Mouse (Mus musculus) 416B (cell line): ENCODE results near the gene Ccdc142.

ENCODE experiments used
- DNase-seq: peaks from one replicate; pipeline ENCODE4 v3.0.0; 2011; ENCODE audit warnings: low read depth

Ccdc142 gene

GRCm38 (mm10) chr6:83141636-83142035 is 40.2 kb downstream of the Ccdc142 start:
- DNase-seq = no peak

- DNase-seq = no peak
Measured at GRCm38 (mm10) chr6:83142211-83142731, 40.9 kb downstream of the Ccdc142 start.

GRCm38 (mm10) chr6:83142886-83143285 is 41.5 kb downstream of the Ccdc142 start:
- DNase-seq = no peak

GRCm38 (mm10) chr6:83145209-83145608 is 43.8 kb downstream of the Ccdc142 start:
- peak; percentile 75 for DNase-seq

GRCm38 (mm10) chr6:83145805-83146204 is 44.4 kb downstream of the Ccdc142 start:
- no peak for DNase-seq

- no peak for DNase-seq
Measured at GRCm38 (mm10) chr6:83147280-83147679, 45.9 kb downstream of the Ccdc142 start.

GRCm38 (mm10) chr6:83151721-83152120 is 50.3 kb downstream of the Ccdc142 start:
- no peak for DNase-seq

GRCm38 (mm10) chr6:83153038-83153437 is 51.6 kb downstream of the Ccdc142 start:
- no peak for DNase-seq

- no peak for DNase-seq
Measured at GRCm38 (mm10) chr6:83153485-83153884, 52.1 kb downstream of the Ccdc142 start.

- DNase-seq = no peak
Measured at GRCm38 (mm10) chr6:83155552-83156238, 54.3 kb downstream of the Ccdc142 start.

- DNase-seq = peak; percentile 59
Measured at GRCm38 (mm10) chr6:83156259-83156684, 54.9 kb downstream of the Ccdc142 start, which contains the start of the genes Wdr54 and 1700003E16Rik. Gene Wdr54, minus strand, starts transcription at chr6:83156397. Gene 1700003E16Rik, plus strand, starts transcription at chr6:83156404.
